Mouse (Mus musculus) kidney, adult 10 weeks (tissue): ENCODE data around the gene Mettl11b. TPM values are rescaled to one million over a fixed set of nuclear protein-coding genes. Genes with fewer than 3 reads are reported as not detected.

Source experiments
- polyA plus RNA-seq: library from polyadenylated mRNA; stranded (reverse); fragments of 350-450 nt; fragmentation: Illumina TruSeq; extraction: RNeasy Lipid Tissue Mini Kit (QIAGEN cat#74804); gene quantifications from one replicate; pipeline ENCODE4 v1.2.3, GENCODE M21; 2014; ENCODE audit warnings: low read depth, low replicate concordance

Mettl11b gene
- polyA plus RNA-seq: not detected

DNA sequence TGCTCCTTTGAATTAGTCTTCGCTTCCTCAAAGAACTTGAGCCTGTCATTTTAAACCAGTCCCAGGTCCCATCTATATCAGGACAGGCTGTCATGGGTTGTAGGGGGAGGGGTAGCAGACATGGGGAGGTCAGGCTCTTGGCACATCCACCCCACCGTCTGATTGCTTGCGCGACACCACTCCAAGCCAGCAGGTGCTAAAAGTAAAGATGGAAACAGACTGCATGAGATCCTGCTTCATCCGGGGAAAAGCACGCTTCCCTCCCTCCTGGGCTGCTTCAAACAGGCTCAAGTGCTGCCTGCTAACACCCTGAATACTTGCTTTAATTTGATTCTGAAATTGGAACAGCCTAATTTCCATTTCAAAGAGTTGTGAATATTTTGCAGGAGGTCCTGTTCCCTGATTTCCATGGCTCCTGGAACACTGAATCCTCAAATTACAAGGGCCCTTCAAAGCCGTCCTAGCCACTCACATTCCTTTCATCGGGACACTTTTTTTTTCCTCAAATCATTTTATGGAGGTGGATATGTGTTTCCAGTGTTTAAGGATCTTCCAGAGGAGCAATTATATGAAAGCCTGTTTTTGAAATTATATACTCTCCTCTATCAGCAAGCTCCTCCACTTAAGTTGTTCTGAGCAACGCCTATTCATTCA, at the start of gene Mettl11b:
Gene Mettl11b (minus strand): TSS at position 127 of the 654 bp plus-strand sequence.

Other genes starting within 250 kb of the Mettl11b start
- gene Kifap3, start 54.4 kb upstream of the Mettl11b start, polyA plus RNA-seq: 54.5 TPM
- 30.5 TPM for gene Scyl3, start 203.9 kb upstream of the Mettl11b start, polyA plus RNA-seq